Mouse (Mus musculus): ENCODE measurements around the gene Slc4a11. TPM values are rescaled to one million over a fixed set of nuclear protein-coding genes. Genes with fewer than 3 reads are reported as not detected.
A peak's percentile ranks its signal among the peaks of the same experiment; 100 is the strongest.
"Not testable (repeated sequence)": the region's sequence is repeated elsewhere in the genome, so short reads cannot be mapped to it uniquely, and the experiment has no call there.

Slc4a11 gene
- polyA plus RNA-seq, 1 experiment from 2014 or later: 0.53 TPM

DNA sequence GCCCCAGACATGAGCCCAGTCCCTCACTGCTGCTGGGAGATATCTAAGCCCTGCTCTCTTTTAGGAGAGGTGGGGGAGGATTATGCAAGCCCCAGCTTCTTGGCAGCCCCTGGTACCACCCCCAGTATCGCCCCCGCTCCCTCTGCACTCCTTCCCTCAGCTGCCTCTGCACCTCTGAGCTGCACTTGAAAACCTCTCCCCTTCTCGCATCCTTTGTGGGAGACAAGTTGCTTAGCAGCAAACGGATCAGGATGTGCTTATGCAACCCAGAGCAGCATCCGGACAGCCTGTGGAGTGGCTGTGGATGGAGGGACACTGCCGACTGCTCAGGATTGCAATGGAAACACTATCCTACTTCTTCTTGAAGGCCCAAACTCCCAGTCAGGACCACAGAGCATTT lies 39.8 kb downstream of the Slc4a11 start:
- 83% methylated on average over 6 of the region's 6 CpGs for WGBS (ENCODE audit: missing documents)
- no peak overlapping the region for H3K4me3 ChIP-seq (ENCODE audit: inconsistent target)
- no peak overlapping the region for H3K27ac ChIP-seq
- no peaks in the 10 kb centered on the region for H3K79me2 ChIP-seq (ENCODE audit: inconsistent target)
- H3K36me3 ChIP-seq (ENCODE audit: inconsistent target): peaks cover 87% of the 10 kb centered on the region

DNA sequence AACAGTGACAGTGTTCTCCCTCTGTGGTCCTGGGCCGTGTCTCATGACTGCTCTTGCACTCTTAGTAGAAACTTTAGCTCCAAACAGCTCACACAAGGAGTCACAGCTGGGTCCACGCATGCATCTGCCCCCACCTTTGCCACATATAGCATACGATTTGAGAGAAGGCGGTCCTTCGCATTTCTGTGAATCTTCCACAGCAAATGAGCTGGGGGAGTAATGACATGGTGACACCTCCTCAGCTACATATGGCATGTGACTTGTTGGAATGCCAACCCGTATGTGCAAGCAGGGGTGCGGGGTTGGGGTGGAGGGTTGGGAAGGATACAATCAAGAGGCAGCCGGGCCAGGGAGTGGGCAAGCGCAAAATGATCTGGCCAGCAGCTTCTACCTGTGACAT lies 40.8 kb downstream of the Slc4a11 start:
- H3K4me3 ChIP-seq (ENCODE audit: inconsistent target): no peak overlapping the region
- peaks cover 82% of the 10 kb centered on the region for H3K36me3 ChIP-seq (ENCODE audit: inconsistent target)
- 99% methylated on average over 9 of the region's 9 CpGs for WGBS (ENCODE audit: missing documents)

DNA sequence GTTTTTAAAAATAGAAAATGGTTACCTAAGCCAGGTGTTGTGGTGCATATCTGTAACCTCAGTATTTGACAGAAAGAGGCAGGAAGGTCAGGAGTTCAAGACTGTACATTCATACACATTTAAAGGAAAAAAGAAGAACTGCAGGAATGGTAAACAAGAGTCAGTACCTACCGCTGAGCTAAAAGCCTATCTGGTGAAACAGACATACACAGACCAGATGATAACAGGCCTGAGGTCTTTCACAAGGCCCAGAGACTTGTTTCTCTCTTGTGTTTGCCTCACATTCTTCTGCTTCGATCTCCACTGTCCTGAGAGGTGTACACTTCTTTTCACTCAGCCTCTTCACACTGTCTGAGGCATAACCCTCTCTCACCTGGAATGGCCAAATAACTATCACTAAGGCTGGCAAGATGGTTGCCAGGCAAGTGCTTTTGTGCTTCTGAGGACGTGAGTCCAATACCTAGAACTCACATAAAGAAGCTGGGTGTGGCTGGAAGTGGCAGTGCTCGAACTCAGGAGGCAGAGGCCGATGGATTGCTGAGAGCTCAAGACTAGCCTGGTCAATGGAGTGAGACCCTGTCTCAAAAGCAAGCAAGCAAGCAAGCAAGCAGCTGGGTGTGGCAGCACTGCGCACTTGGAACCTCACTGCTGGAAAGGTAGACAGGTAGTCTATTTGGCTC lies 41.5 kb downstream of the Slc4a11 start:
- Histone ChIP-seq H3K79me2 (ENCODE audit: inconsistent target) (no peaks in the 10 kb centered on the region), H3K4me3 (ENCODE audit: inconsistent target) (no peak overlapping the region), H3K36me3 (ENCODE audit: inconsistent target) (peaks cover 78% of the 10 kb centered on the region), H3K27ac (no peak overlapping the region)
- 93% methylated on average over 6 of the region's 6 CpGs for WGBS (ENCODE audit: missing documents)

More for the DNA sequence above, 40.8 kb downstream of the Slc4a11 start:
- no peaks in the 10 kb centered on the region for H3K79me2 ChIP-seq (ENCODE audit: inconsistent target)
- H3K27ac ChIP-seq: no peak overlapping the region

DNA sequence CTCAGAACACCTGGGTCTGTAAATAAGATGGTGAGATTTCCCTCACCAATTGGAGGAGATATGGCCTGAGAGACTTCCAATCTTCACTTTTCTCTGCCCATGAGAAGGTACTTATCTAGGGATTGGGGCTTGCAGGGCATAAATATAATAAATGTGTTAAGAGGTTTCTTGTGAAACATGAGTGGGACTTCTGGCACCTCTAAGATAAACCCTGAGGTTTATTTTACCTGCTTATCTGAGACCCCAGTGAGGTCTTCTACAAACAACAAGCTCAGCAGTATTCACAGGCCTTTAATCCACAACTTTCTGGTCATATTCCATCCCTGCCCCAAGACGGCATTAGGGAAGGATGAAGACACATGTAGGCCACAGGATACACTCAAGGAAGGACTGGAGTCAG lies 43.6 kb downstream of the Slc4a11 start:
- Histone ChIP-seq H3K36me3 (ENCODE audit: inconsistent target) (peaks cover 59% of the 10 kb centered on the region), H3K27ac (no peak overlapping the region), H3K4me3 (ENCODE audit: inconsistent target) (no peak overlapping the region), H3K79me2 (ENCODE audit: inconsistent target) (no peaks in the 10 kb centered on the region)
- 90% methylated on average over 1 of the region's 1 CpGs for WGBS (ENCODE audit: missing documents)

DNA sequence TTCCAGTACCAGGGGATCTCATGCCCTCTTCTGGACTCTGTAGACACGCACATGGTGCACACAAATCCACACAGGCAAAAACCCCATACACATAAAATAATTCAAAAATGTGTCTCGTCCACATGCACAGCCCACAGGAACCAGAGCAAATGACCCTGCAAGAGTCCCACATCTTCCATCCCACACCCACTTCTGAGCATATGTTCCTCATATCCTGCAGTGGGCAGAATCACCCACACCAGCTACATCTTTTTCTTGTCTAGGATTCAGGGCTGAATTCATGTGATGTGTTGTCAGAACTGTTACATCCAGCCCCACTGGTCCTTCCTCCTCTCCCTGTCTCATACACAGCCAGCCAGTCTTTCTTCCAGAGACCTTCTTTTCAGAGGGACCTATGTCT lies 44.0 kb downstream of the Slc4a11 start:
- H3K4me3 ChIP-seq (ENCODE audit: inconsistent target): no peak overlapping the region
- no peak overlapping the region for H3K27ac ChIP-seq
- no peaks in the 10 kb centered on the region for H3K79me2 ChIP-seq (ENCODE audit: inconsistent target)
- H3K36me3 ChIP-seq (ENCODE audit: inconsistent target): peaks cover 55% of the 10 kb centered on the region
- WGBS (ENCODE audit: missing documents): 92% methylated on average over 2 of the region's 2 CpGs

DNA sequence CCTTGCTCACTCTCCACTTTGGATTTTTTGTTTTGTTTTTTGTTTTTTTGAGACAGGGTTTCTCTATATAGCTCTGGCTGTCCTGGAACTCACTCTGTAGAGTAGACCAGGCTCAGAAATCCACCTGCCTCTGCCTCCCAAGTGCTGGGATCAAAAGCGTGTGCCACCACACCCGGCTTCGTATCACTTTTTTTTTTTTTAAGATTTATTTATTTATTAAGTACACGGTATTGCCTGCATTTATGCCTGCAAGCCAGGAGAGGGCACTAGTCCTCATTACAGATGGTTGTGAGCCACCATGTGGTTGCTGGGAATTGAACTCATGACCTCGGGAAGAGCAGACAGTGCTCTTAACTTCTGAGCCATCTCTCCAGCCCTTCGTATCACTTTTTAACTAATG lies 48.3 kb downstream of the Slc4a11 start:
- 97% methylated on average over 4 of the region's 6 CpGs for WGBS (ENCODE audit: missing documents)
- H3K4me3 ChIP-seq (ENCODE audit: inconsistent target); H3K27ac ChIP-seq; H3K79me2 ChIP-seq (ENCODE audit: inconsistent target): not testable (repeated sequence)
- H3K36me3 ChIP-seq (ENCODE audit: inconsistent target): peaks cover 14% of the 10 kb centered on the region

DNA sequence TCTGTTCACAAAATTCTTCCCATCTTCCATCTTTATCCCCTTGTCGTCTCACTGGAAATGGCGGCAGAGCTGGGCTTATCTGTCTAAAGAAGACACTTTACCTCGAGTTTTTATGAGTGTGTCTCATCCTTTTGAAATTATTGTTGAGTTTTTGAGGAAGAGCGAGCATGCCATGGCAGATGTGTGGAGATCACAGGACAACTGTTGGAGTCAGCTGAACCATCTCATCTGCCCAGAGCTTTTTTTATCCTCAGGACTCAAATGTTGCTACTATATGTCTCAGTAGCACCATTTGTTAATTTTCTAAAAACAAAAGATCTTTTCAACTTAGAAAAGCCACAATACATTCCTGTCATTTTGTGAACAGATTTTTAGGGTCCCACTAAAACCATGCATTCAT lies 52.1 kb downstream of the Slc4a11 start:
- H3K36me3 ChIP-seq (ENCODE audit: inconsistent target): no peaks in the 10 kb centered on the region
- 90% methylated on average over 4 of the region's 4 CpGs for WGBS (ENCODE audit: missing documents)
- H3K4me3 ChIP-seq (ENCODE audit: inconsistent target): no peak overlapping the region

DNA sequence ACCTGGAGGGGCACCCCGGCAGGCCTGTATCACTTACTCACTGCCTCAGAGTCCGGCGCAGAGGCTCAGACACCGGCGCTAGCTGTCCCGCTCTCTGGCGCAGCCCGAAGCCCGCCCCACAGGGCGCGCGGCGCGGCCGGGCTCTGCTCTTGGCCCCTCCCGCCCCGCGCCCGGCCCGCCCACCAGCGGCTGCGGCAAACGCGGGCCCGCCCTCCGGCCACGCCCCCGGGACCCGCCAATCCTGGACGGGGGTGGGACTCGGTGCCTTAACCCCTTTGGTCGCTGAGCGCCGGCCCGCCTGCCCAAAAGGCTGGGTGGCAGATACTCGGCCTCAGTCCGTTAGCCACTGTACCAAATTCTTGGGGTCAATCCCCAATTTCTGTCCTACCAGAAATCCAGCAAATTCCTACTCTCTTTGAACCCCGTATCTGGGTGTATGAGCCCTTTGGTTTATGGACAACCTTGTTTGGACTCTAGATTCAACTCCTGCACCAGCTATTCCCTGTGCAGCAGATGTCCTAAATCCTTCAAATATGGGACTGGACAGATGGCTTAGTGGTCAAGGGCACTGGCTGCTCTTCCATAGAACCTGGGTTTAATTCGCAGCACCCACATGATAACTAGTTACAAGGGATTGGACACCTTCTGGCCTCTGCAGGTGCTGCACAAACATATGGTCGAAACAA lies 54.5 kb downstream of the Slc4a11 start, which contains the start of gene Lzts3:
TSS of gene Lzts3 (minus strand) at position 120 of the 686 bp plus-strand sequence.
- WGBS (ENCODE audit: missing documents): 9% methylated on average over 20 of the region's 40 CpGs
- H3K4me3 ChIP-seq (ENCODE audit: inconsistent target): peak within 1 kb of the TSS; percentile 13; the same call in 1 of the 2 replicates
- no peak within 1 kb of the TSS for H3K27ac ChIP-seq
- H3K79me2 ChIP-seq (ENCODE audit: inconsistent target): no peaks in the 10 kb centered on the region
- no peaks in the 10 kb centered on the region for H3K36me3 ChIP-seq (ENCODE audit: inconsistent target)

More for the DNA sequence above, 52.1 kb downstream of the Slc4a11 start:
- H3K79me2 ChIP-seq (ENCODE audit: inconsistent target): no peaks in the 10 kb centered on the region
- no peak overlapping the region for H3K27ac ChIP-seq

DNA sequence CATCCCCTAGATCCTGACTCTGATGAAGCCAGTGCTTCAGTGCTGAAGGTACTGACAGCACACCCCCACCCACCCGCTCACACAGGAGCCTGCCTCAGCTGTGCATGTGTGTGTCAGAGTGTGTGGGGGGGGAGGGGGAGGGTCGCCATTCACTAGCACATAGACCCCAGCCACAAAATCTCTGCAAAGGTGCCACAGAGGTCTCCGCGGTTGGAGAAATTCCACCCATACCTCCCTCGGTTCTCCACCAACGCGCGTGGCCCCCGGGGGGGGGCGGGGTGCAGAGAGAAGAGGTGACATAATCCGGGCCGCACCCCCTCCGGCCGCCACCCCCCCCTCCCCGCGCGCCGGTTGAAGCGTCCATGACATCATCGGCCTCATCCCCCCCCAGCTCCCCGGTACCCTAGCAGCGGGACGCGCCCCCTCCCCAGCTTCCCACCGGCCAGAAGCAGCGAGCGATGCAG lies 55.1 kb downstream of the Slc4a11 start:
- 3% methylated on average over 11 of the region's 27 CpGs for WGBS (ENCODE audit: missing documents)
- Histone ChIP-seq H3K79me2 (ENCODE audit: inconsistent target) (no peaks in the 10 kb centered on the region), H3K4me3 (ENCODE audit: inconsistent target) (peak overlapping the region; percentile 13; the same call in 1 of the 2 replicates), H3K27ac (no peak overlapping the region), H3K36me3 (ENCODE audit: inconsistent target) (no peaks in the 10 kb centered on the region)

DNA sequence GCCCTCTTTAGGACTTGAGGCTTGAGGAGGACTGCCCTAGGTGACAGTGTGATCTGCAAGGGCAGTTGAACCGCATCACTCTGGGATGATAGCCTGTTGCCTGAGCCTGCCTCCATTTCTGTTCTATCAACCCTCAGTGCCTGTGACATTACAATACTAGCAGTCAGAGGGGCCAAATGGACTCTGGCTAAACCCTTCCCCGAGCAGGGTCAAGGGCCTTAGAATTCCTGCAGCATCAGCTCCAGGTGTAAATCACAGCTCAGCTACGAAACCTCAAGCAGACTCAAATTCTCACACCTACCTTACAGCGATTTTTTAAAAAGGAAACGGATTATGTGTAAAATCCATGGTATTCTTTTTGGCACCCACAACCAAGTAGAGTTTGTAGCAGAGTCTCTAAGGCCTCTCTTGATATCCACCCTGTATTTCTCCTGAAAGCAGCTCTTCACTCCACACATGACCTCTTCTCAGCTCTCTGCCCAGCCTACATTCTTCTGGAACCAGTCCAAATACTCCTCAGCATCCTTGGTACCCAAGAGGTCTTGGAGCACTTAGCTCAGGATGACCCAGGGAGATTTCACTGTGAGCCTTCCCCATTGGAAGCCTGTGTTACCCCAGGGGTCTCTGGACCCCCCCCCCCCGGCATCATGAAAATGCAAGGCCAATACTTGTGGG lies 55.8 kb downstream of the Slc4a11 start:
- Histone ChIP-seq H3K4me3 (ENCODE audit: inconsistent target) (no peak overlapping the region), H3K79me2 (ENCODE audit: inconsistent target) (no peaks in the 10 kb centered on the region), H3K36me3 (ENCODE audit: inconsistent target) (no peaks in the 10 kb centered on the region), H3K27ac (no peak overlapping the region)
- WGBS (ENCODE audit: missing documents): 81% methylated on average over 6 of the region's 6 CpGs

DNA sequence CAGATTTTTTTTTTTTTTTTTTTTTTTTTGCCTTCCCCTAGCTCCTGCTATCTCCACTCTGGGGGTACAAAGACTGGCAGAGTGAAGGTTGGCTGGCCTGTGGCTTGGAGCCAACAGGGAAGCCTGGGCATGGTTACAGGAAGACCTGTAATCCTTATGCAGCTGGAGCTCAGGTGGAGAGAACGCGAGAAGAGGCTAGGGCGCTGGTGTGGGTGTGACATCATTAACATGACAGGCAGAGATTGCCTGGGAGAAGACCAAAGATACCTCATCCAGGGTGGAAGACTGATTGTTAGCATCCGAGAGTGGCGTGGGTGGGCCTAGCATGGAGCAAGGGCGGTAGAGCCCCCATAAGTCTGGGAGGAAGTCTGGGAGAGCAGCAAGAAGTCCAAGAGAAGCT lies 58.0 kb downstream of the Slc4a11 start:
- Histone ChIP-seq H3K36me3 (ENCODE audit: inconsistent target) (no peaks in the 10 kb centered on the region), H3K4me3 (ENCODE audit: inconsistent target) (no peak overlapping the region), H3K79me2 (ENCODE audit: inconsistent target) (no peaks in the 10 kb centered on the region), H3K27ac (no peak overlapping the region)
- WGBS (ENCODE audit: missing documents): 97% methylated on average over 6 of the region's 6 CpGs

DNA sequence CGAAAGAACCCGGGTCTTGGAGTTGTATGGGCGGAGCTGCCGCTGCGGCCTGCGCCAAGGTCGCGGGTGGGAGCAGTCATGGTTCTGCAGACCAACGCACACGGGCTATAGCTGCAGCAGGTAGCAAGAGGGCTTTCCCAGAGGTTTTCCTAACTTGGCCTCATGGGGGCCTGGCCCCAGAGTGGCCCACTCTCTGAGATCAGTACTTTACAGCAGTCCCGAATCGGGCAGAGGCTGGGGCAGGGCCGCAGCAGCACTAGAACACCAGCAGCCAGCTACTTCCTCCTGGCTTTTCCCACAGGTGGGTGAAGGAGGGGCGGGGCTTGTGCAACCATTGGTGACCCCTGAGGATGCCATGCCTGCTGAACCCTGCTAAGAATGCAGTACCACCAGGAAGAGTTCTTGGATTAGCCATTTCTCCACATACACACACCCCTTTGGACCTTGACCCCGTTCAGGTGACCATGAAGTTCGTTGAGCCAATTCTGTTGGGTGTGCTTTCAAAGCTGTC lies 59.2 kb downstream of the Slc4a11 start:
- Histone ChIP-seq H3K27ac (no peak overlapping the region), H3K36me3 (ENCODE audit: inconsistent target) (no peaks in the 10 kb centered on the region), H3K79me2 (ENCODE audit: inconsistent target) (no peaks in the 10 kb centered on the region), H3K4me3 (ENCODE audit: inconsistent target) (no peak overlapping the region)
- WGBS (ENCODE audit: missing documents): 57% methylated on average over 16 of the region's 16 CpGs

DNA sequence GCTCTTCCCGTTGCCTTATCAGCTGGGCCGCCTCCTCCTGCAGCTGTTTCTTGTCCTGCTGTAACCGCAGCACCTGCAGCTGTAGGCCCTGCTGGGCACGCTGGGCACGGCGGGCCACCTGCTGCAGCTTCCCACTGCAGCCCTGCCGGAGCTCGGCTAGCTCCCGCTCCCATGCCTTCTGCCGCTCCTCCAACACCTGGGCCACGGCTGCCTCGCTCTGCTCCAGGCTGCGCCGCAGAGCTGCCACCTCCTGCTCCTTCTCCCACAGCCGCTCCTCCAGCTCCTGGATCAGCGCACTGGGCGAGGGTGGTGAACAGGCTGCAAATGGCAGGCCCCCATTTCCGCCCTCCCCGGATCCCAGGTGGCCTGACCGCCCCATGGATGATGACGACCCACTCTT lies 61.5 kb downstream of the Slc4a11 start:
- 35% methylated on average over 21 of the region's 21 CpGs for WGBS (ENCODE audit: missing documents)
- Histone ChIP-seq H3K79me2 (ENCODE audit: inconsistent target) (no peaks in the 10 kb centered on the region), H3K4me3 (ENCODE audit: inconsistent target) (no peak overlapping the region), H3K36me3 (ENCODE audit: inconsistent target) (no peaks in the 10 kb centered on the region), H3K27ac (no peak overlapping the region)

DNA sequence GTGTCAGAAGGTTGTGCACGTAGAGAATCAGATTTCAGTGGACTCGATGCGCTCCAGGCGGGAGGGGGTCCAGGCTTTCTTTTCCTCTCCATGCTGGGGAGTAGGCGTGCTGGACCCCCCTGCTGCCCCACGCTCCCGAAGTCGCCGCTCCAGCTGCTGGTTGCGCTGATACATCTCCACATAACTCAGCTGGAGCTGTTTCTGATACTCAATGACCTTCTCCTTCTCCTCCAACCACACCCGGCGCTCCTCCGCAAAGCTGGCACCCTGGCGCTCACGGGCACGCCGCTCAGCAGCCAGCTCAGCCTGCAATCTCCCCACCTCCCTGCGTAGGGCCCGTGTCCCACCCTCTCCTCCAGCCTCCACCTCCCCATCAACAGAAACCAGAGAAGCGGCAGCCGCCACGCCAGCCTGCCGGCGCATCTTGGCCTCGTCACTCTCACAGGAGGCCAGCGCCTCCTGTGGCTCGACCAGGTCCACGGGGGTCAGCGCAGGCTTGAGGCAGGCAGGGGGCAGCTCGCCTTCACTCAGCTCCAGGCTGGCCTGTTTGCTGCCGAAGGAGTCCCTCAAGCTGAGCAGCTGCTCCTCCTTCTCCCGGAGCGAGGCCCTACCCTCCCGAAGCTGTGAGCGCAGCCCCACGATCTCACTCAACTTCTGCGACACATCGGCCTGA lies 62.4 kb downstream of the Slc4a11 start:
- Histone ChIP-seq H3K4me3 (ENCODE audit: inconsistent target) (no peak overlapping the region), H3K27ac (no peak overlapping the region), H3K79me2 (ENCODE audit: inconsistent target) (peaks cover under 1% of the 10 kb centered on the region; the same call in 1 of the 2 replicates), H3K36me3 (ENCODE audit: inconsistent target) (no peaks in the 10 kb centered on the region)
- 10% methylated on average over 37 of the region's 38 CpGs for WGBS (ENCODE audit: missing documents)
